Mouse (Mus musculus) CH12F3 (cell line): ENCODE results near the gene Runx2.

Source experiments
- in situ Hi-C: fragments of 300-500 bp; cut with MboI; formaldehyde crosslinking; loops from 2 replicates; pipeline ENCODE4 v1.14.3; 2020; ENCODE audit warnings: low sequenced_read_pairs

Gene Runx2

GRCm38 (mm10) chr17:44489346-44489745 lies 325.3 kb downstream of the Runx2 start:
- in situ Hi-C loops, result no loop called here

- in situ Hi-C loops, result no loop called here
Measured at GRCm38 (mm10) chr17:44487514-44488244, 326.9 kb downstream of the Runx2 start.

- in situ Hi-C loops, result no loop called here
Measured at GRCm38 (mm10) chr17:44485337-44485736, 329.3 kb downstream of the Runx2 start.

- in situ Hi-C loops, result no loop called here
Measured at GRCm38 (mm10) chr17:44479918-44480317, 334.7 kb downstream of the Runx2 start.

GRCm38 (mm10) chr17:44479491-44479890 lies 335.1 kb downstream of the Runx2 start:
- in situ Hi-C loops, result no loop called here

GRCm38 (mm10) chr17:44475910-44476309 lies 338.7 kb downstream of the Runx2 start:
- in situ Hi-C loops, result no loop called here

GRCm38 (mm10) chr17:44474280-44474679 lies 340.3 kb downstream of the Runx2 start:
- in situ Hi-C loops, result loop anchor here (25.0 kb wide), 2 partner anchors 263 to 913 kb away; no protein-coding TSS in a partner anchor

GRCm38 (mm10) chr17:44472695-44473094 lies 341.9 kb downstream of the Runx2 start:
- in situ Hi-C loops, result loop anchor here (25.0 kb wide), 2 partner anchors 265 to 915 kb away; no protein-coding TSS in a partner anchor

- in situ Hi-C loops, result loop anchor here (25.0 kb wide), 2 partner anchors 274 to 924 kb away; no protein-coding TSS in a partner anchor
Measured at GRCm38 (mm10) chr17:44463679-44464078, 350.9 kb downstream of the Runx2 start.

GRCm38 (mm10) chr17:44460156-44460555 lies 354.4 kb downstream of the Runx2 start:
- in situ Hi-C loops, result loop anchor here (25.0 kb wide), 2 partner anchors 277 to 927 kb away; no protein-coding TSS in a partner anchor

- in situ Hi-C loops, result loop anchor here (25.0 kb wide), 2 partner anchors 278 to 928 kb away; no protein-coding TSS in a partner anchor
Measured at GRCm38 (mm10) chr17:44459029-44459428, 355.6 kb downstream of the Runx2 start.

- in situ Hi-C loops, result loop anchor here (25.0 kb wide), 2 partner anchors 281 to 931 kb away; no protein-coding TSS in a partner anchor
Measured at GRCm38 (mm10) chr17:44456696-44457095, 357.9 kb downstream of the Runx2 start.

- in situ Hi-C loops, result loop anchor here (25.0 kb wide), 2 partner anchors 281 to 931 kb away; no protein-coding TSS in a partner anchor
Measured at GRCm38 (mm10) chr17:44455681-44456600, 358.7 kb downstream of the Runx2 start.

- in situ Hi-C loops, result loop anchor here (25.0 kb wide), 2 partner anchors 287 to 937 kb away; no protein-coding TSS in a partner anchor
Measured at GRCm38 (mm10) chr17:44449915-44450471, 364.6 kb downstream of the Runx2 start.
